Mouse (Mus musculus) kidney, embryonic 16.5 days (tissue): ENCODE results near the gene Lyrm4. TPM values are rescaled to one million over a fixed set of nuclear protein-coding genes. Genes with fewer than 3 reads are reported as not detected.

ENCODE experiments used
- ATAC-seq: fragments of 200-750 bp; cut with Nextera tagmentation; 2 replicates; pipeline ENCODE4 v1.8.0; 2017; ENCODE audit warnings: moderate TSS enrichment; ENCODE audit not compliant: low FRiP score, low TSS enrichment
- H3K27ac ChIP-seq: fragments of 300-500 bp; sonication (generic); 2 replicates; pipeline ENCODE4 v1.5.1; 2014; ENCODE audit warnings: low read length
- H3K27me3 ChIP-seq: fragments of 300-500 bp; sonication (generic); 2 replicates; pipeline ENCODE4 v1.6.1; 2014; ENCODE audit warnings: low read length, control low read depth, mixed read lengths; ENCODE audit not compliant: insufficient read depth
- H3K36me3 ChIP-seq: fragments of 300-500 bp; sonication (generic); 2 replicates; pipeline ENCODE4 v1.6.1; 2014; ENCODE audit warnings: low read length, control low read depth, mixed read lengths; ENCODE audit not compliant: insufficient read depth
- H3K4me1 ChIP-seq: fragments of 300-500 bp; sonication (generic); 2 replicates; pipeline ENCODE4 v1.6.1; 2014; ENCODE audit warnings: low read length, control low read depth, mixed read lengths; ENCODE audit not compliant: insufficient read depth
- H3K4me2 ChIP-seq: fragments of 300-500 bp; sonication (generic); replicated peaks from 2 replicates; pipeline ENCODE4 v1.6.1; 2014; ENCODE audit warnings: low read depth, low read length
- H3K4me3 ChIP-seq: fragments of 300-500 bp; sonication (generic); 2 replicates; pipeline ENCODE4 v1.5.1; 2014; ENCODE audit warnings: mild to moderate bottlenecking, low read length
- H3K9ac ChIP-seq: fragments of 300-500 bp; sonication (generic); replicated peaks from 2 replicates; pipeline ENCODE4 v1.6.1; 2014; ENCODE audit warnings: low read length
- H3K9me3 ChIP-seq: fragments of 300-500 bp; sonication (generic); 2 replicates; pipeline ENCODE4 v1.6.1; 2016; ENCODE audit warnings: low read length, control low read depth
- WGBS: fragments of 180-500 bp; shearing (Covaris S2); extraction: QIAGEN DNeasy Blood & Tissue Kit; methylation state at CpG from one replicate; pipeline ENCODE4 v1.1.7; 2014; 5-methylcytosine and 5-hydroxymethylcytosine counted together
- polyA plus RNA-seq: library from polyadenylated mRNA; unstranded; fragments of >200 nt; fragmentation: Nextera tagmentation; extraction: Ambion mirVana; gene quantifications from 2 replicates; pipeline ENCODE4 v1.2.1, GENCODE M21; 2015

The Lyrm4 gene
- polyA plus RNA-seq, 1 experiment from 2014 or later: 26.2 TPM

- H3K9ac ChIP-seq: no peak overlapping the region
- WGBS: 87% methylated on average over 7 of the region's 7 CpGs
- H3K27me3 ChIP-seq: no peaks in the 10 kb centered on the region
- no peak overlapping the region for H3K4me3 ChIP-seq
- no peaks in the 10 kb centered on the region for H3K9me3 ChIP-seq
- no peak overlapping the region for H3K27ac ChIP-seq
- ATAC-seq: no peak
- no peaks in the 10 kb centered on the region for H3K4me1 ChIP-seq
- H3K4me2 ChIP-seq: no peak overlapping the region
- H3K36me3 ChIP-seq: peaks cover 6% of the 10 kb centered on the region; the same call in 1 of the 2 replicates
Measured at GRCm38 (mm10) chr13:35976912-35977311, 140.4 kb downstream of the Lyrm4 start.

- no peak for ATAC-seq
Measured at GRCm38 (mm10) chr13:35969829-35970228, 147.5 kb downstream of the Lyrm4 start.

GRCm38 (mm10) chr13:35969431-35969721 is 147.9 kb downstream of the Lyrm4 start:
- under 1% methylated on average over 18 of the region's 18 CpGs for WGBS
- peaks cover 14% of the 10 kb centered on the region for H3K4me1 ChIP-seq
- no peak overlapping the region for H3K27ac ChIP-seq
- peak overlapping the region; percentile 18 for H3K9ac ChIP-seq
- H3K4me3 ChIP-seq: peak overlapping the region; percentile 65
- H3K4me2 ChIP-seq: peak overlapping the region; percentile 93
- no peaks in the 10 kb centered on the region for H3K9me3 ChIP-seq
- H3K27me3 ChIP-seq: peaks cover 26% of the 10 kb centered on the region
- no peak for ATAC-seq
- no peaks in the 10 kb centered on the region for H3K36me3 ChIP-seq

More at GRCm38 (mm10) chr13:35969829-35970228, 147.5 kb downstream of the Lyrm4 start:
- Histone ChIP-seq H3K9me3 (no peaks in the 10 kb centered on the region), H3K4me3 (peak overlapping the region; percentile 65), H3K27me3 (peaks cover 26% of the 10 kb centered on the region), H3K9ac (no peak overlapping the region; the same call in 1 of the 2 replicates), H3K36me3 (no peaks in the 10 kb centered on the region), H3K4me2 (peak overlapping the region; percentile 93), H3K27ac (no peak overlapping the region), H3K4me1 (peaks cover 14% of the 10 kb centered on the region)
- 31% methylated on average over 9 of the region's 9 CpGs for WGBS

- Histone ChIP-seq H3K36me3 (no peaks in the 10 kb centered on the region), H3K4me3 (peak overlapping the region; percentile 65), H3K9ac (peak overlapping the region; percentile 18), H3K9me3 (no peaks in the 10 kb centered on the region), H3K4me1 (peaks cover 14% of the 10 kb centered on the region), H3K27ac (no peak overlapping the region), H3K4me2 (peak overlapping the region; percentile 93), H3K27me3 (peaks cover 26% of the 10 kb centered on the region)
- under 1% methylated on average over 54 of the region's 57 CpGs for WGBS
- peak; percentile 80 for ATAC-seq
Measured at GRCm38 (mm10) chr13:35968719-35969430, 148.5 kb downstream of the Lyrm4 start.

- H3K4me3 ChIP-seq: peak overlapping the region; percentile 65
- H3K27ac ChIP-seq: no peak overlapping the region
- no peaks in the 10 kb centered on the region for H3K36me3 ChIP-seq
- H3K9me3 ChIP-seq: no peaks in the 10 kb centered on the region
- peaks cover 14% of the 10 kb centered on the region for H3K4me1 ChIP-seq
- WGBS: under 1% methylated on average over 38 of the region's 38 CpGs
- H3K9ac ChIP-seq: peak overlapping the region; percentile 18
- ATAC-seq: peak; percentile 80
- H3K27me3 ChIP-seq: peaks cover 26% of the 10 kb centered on the region
- peak overlapping the region; percentile 93 for H3K4me2 ChIP-seq
Measured at GRCm38 (mm10) chr13:35968131-35968718, 149.1 kb downstream of the Lyrm4 start.

- Histone ChIP-seq H3K27ac (no peak overlapping the region), H3K4me1 (peaks cover 14% of the 10 kb centered on the region), H3K9me3 (no peaks in the 10 kb centered on the region), H3K4me2 (peak overlapping the region; percentile 93), H3K4me3 (peak overlapping the region; percentile 65), H3K27me3 (peaks cover 26% of the 10 kb centered on the region), H3K36me3 (no peaks in the 10 kb centered on the region), H3K9ac (peak overlapping the region; percentile 18)
- ATAC-seq: peak; percentile 24; the same call in 1 of the 2 replicates
- WGBS: 6% methylated on average over 14 of the region's 15 CpGs
Measured at GRCm38 (mm10) chr13:35967690-35968089, 149.6 kb downstream of the Lyrm4 start.

GRCm38 (mm10) chr13:35963583-35963982 is 153.7 kb downstream of the Lyrm4 start:
- Histone ChIP-seq H3K27me3 (peaks cover 12% of the 10 kb centered on the region), H3K9ac (no peak overlapping the region), H3K27ac (no peak overlapping the region), H3K4me2 (no peak overlapping the region), H3K9me3 (no peaks in the 10 kb centered on the region; the same call in 1 of the 2 replicates), H3K4me1 (peaks cover 8% of the 10 kb centered on the region; the same call in 1 of the 2 replicates), H3K36me3 (no peaks in the 10 kb centered on the region), H3K4me3 (no peak overlapping the region)
- ATAC-seq: no peak
- 91% methylated on average over 4 of the region's 4 CpGs for WGBS

GRCm38 (mm10) chr13:35959391-35960067 is 157.8 kb downstream of the Lyrm4 start:
- no peak overlapping the region for H3K4me3 ChIP-seq
- H3K36me3 ChIP-seq: no peaks in the 10 kb centered on the region
- ATAC-seq: no peak
- H3K9ac ChIP-seq: no peak overlapping the region
- H3K9me3 ChIP-seq: peaks cover 9% of the 10 kb centered on the region
- H3K4me2 ChIP-seq: no peak overlapping the region
- H3K27me3 ChIP-seq: no peaks in the 10 kb centered on the region
- WGBS: 71% methylated on average over 12 of the region's 12 CpGs
- H3K4me1 ChIP-seq: no peaks in the 10 kb centered on the region
- no peak overlapping the region for H3K27ac ChIP-seq

- H3K27ac ChIP-seq: no peak within 1 kb of the TSS
- no peak within 1 kb of the TSS for H3K4me2 ChIP-seq
- H3K9me3 ChIP-seq: peaks cover 9% of the 10 kb centered on the region
- no peaks in the 10 kb centered on the region for H3K4me1 ChIP-seq
- no peak within 1 kb of the TSS for H3K4me3 ChIP-seq
- no peaks in the 10 kb centered on the region for H3K27me3 ChIP-seq
- no peaks in the 10 kb centered on the region for H3K36me3 ChIP-seq
- ATAC-seq: no peak
- 91% methylated on average over 1 of the region's 1 CpGs for WGBS
- H3K9ac ChIP-seq: no peak within 1 kb of the TSS
Measured at GRCm38 (mm10) chr13:35958539-35958938, 158.8 kb downstream of the Lyrm4 start, which contains the start of gene Ppp1r3g. Ppp1r3g (plus strand) TSS chr13:35958839.
